Mouse (Mus musculus) megakaryocyte, embryonic 14.5 days (primary cell): ENCODE results near the gene Prkce.

Source experiments
- FLI1 ChIP-seq: IDR thresholded peaks from 2 replicates; pipeline ENCODE4 v1.6.1; 2012; ENCODE audit warnings: low read length, inconsistent platforms, mixed read lengths
- GATA1 ChIP-seq: IDR thresholded peaks from 3 replicates; pipeline ENCODE4 v1.6.1; 2012; ENCODE audit warnings: mixed read lengths, low read length, inconsistent platforms, borderline replicate concordance

DNA sequence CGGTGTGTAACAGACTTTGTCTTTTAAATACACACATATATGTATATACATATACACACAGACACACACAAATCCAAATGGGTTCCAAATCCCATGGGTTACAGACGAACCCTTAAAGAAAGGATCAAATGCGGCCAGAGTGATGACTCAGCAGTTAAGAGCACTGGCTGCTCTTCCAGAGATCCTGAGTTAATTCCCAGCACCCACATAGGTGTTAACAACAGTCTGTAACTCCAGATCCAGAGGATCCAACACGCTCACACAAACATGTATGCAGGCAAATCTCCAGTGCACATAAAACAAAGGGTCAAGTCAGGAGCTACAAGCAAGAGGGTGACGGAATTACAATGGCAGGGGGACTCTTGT, 41.2 kb downstream of the Prkce start:
- TF ChIP-seq GATA1, result no peak
- no peak for TF ChIP-seq FLI1
